29 mouse cellular contexts compared by ENCODE assay signal in the genomic region with DNA sequence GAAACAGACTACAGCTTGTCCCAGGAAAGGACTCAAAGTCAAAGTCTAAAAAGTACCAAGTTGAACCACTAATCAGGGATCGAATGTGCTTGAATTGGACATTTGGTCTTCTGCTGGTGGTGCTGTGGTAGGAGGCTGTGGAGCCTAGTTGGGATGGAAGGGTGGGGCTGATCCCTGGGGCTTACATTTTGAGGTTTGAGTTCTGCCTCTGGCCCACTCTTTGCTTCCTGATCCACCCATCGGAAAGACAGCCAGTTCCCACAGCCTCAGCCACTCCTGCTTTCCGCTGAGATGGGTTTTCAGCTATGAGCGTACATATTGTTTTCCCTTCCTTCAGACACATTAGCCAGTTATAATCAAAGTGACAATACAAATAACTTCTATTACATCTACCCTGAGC.
"Had no signal": no experiment of that assay in that cellular context is flagged by ENCODE, and none has a peak within 500 bp of the region (broad histone marks: within the 10 kb centered on the region; RNA-seq: fewer than 3 reads in every experiment).

No protein-coding gene starts in this region.

- H3K4me3 ChIP-seq: heart, embryonic 12.5 days; heart, embryonic 13.5 days; heart, embryonic 15.5 days; hindbrain, embryonic 10.5 days; hindbrain, embryonic 12.5 days; hindbrain, embryonic 13.5 days; hindbrain, embryonic 15.5 days; intestine, embryonic 15.5 days; kidney, embryonic 15.5 days; layer of hippocampus, adult 2 months; left cerebral cortex, adult 2 months had no signal

- H3K27ac ChIP-seq: heart, embryonic 13.5 days; heart, embryonic 15.5 days; hindbrain, embryonic 10.5 days; hindbrain, embryonic 12.5 days; hindbrain, embryonic 13.5 days; hindbrain, embryonic 14.5 days; hindbrain, embryonic 15.5 days; hindbrain, postnatal 0 days; intestine, embryonic 15.5 days; kidney, embryonic 15.5 days; kidney, postnatal 0 days; layer of hippocampus, adult 2 months; left cerebral cortex, adult 2 months had no signal

- DNase-seq: heart, postnatal 10 days; heart, postnatal 36 days; heart, postnatal 4 days; kidney, adult 11 months; kidney, adult 18-20 months; kidney, adult 2 months; kidney, adult 8-10 months; kidney, adult 9 months; kidney, postnatal 10 days; kidney, postnatal 14 days; kidney, postnatal 25 days; kidney, postnatal 36 days; kidney, postnatal 4 days; layer of hippocampus, adult 9-11 months; layer of hippocampus, postnatal 36 days had no signal
